Mouse (Mus musculus): ENCODE measurements around the gene Mcee. TPM values are rescaled to one million over a fixed set of nuclear protein-coding genes. Genes with fewer than 3 reads are reported as not detected.

The Mcee gene
- polyA plus RNA-seq, 1 experiment from 2014 or later = 101 TPM

- Histone ChIP-seq H3K4me2 (ENCODE audit: low read depth, low read length) (no peak overlapping the region), H3K27ac (ENCODE audit: low read depth) (no peak overlapping the region), H3K4me1 (ENCODE audit: insufficient read depth) (peaks cover 7% of the 10 kb centered on the region), H3K9ac (replicated peaks) (no peak overlapping the region), H3K36me3 (replicated peaks; ENCODE audit: insufficient read depth, low read length) (peaks cover 11% of the 10 kb centered on the region), H3K4me3 (ENCODE audit: low read depth, low read length) (no peak overlapping the region), H3K9me3 (ENCODE audit: low read length) (no peaks in the 10 kb centered on the region), H3K27me3 (ENCODE audit: insufficient read depth, low read length) (no peaks in the 10 kb centered on the region)
- 88% methylated on average over 23 of the region's 23 CpGs for WGBS (ENCODE audit: insufficient replicate concordance)
- TF ChIP-seq EP300 (IDR thresholded peaks at IDR 0.05; ENCODE audit: low read depth) (no peak), CTCF (IDR thresholded peaks at IDR 0.05; ENCODE audit: low read depth) (no peak)
- DNase-seq (no peak), ATAC-seq (no peak)
Measured at GRCm38 (mm10) chr7:64371940-64372878, 20.2 kb upstream of the Mcee start.

- Histone ChIP-seq H3K9me3 (ENCODE audit: low read length) (no peaks in the 10 kb centered on the region), H3K4me1 (ENCODE audit: insufficient read depth) (peaks cover 7% of the 10 kb centered on the region), H3K9ac (replicated peaks) (peak overlapping the region; percentile 73), H3K27me3 (ENCODE audit: insufficient read depth, low read length) (no peaks in the 10 kb centered on the region), H3K4me2 (ENCODE audit: low read depth, low read length) (peak overlapping the region; percentile 83), H3K4me3 (ENCODE audit: low read depth, low read length) (peak overlapping the region; percentile 68), H3K36me3 (replicated peaks; ENCODE audit: insufficient read depth, low read length) (peaks cover 18% of the 10 kb centered on the region), H3K27ac (ENCODE audit: low read depth) (peak overlapping the region; percentile 87)
- DNase-seq (no peak), ATAC-seq (peak; percentile 16; the same call in 1 of the 2 replicates)
- TF ChIP-seq EP300 (IDR thresholded peaks at IDR 0.05; ENCODE audit: low read depth) (no peak), CTCF (IDR thresholded peaks at IDR 0.05; ENCODE audit: low read depth) (no peak)
- 8% methylated on average over 18 of the region's 18 CpGs for WGBS (ENCODE audit: insufficient replicate concordance)
Measured at GRCm38 (mm10) chr7:64373147-64373829, 19.1 kb upstream of the Mcee start.

- H3K4me1 ChIP-seq (ENCODE audit: insufficient read depth) = peaks cover 7% of the 10 kb centered on the region
- TF ChIP-seq CTCF (IDR thresholded peaks at IDR 0.05; ENCODE audit: low read depth) (peak; percentile 53), EP300 (IDR thresholded peaks at IDR 0.05; ENCODE audit: low read depth) (no peak)
- H3K36me3 ChIP-seq (replicated peaks; ENCODE audit: insufficient read depth, low read length) = peaks cover 20% of the 10 kb centered on the region
- peak within 1 kb of the TSS; percentile 83 for H3K4me2 ChIP-seq (ENCODE audit: low read depth, low read length)
- ATAC-seq (peak; percentile 98), DNase-seq (peak; percentile 89)
- H3K4me3 ChIP-seq (ENCODE audit: low read depth, low read length) = peak within 1 kb of the TSS; percentile 68
- no peaks in the 10 kb centered on the region for H3K9me3 ChIP-seq (ENCODE audit: low read length)
- peak within 1 kb of the TSS; percentile 73 for H3K9ac ChIP-seq (replicated peaks)
- peak within 1 kb of the TSS; percentile 87 for H3K27ac ChIP-seq (ENCODE audit: low read depth)
- WGBS (ENCODE audit: insufficient replicate concordance) = 4% methylated on average over 27 of the region's 27 CpGs
- H3K27me3 ChIP-seq (ENCODE audit: insufficient read depth, low read length) = no peaks in the 10 kb centered on the region
Measured at GRCm38 (mm10) chr7:64373830-64374562, 18.4 kb upstream of the Mcee start, which contains the start of gene Fan1. Gene Fan1 (minus strand): TSS chr7:64374095.

- TF ChIP-seq EP300 (IDR thresholded peaks at IDR 0.05; ENCODE audit: low read depth) (no peak), CTCF (IDR thresholded peaks at IDR 0.05; ENCODE audit: low read depth) (no peak)
- ATAC-seq = no peak
- Histone ChIP-seq H3K4me1 (ENCODE audit: insufficient read depth) (peaks cover 20% of the 10 kb centered on the region), H3K36me3 (replicated peaks; ENCODE audit: insufficient read depth, low read length) (peaks cover 26% of the 10 kb centered on the region), H3K4me2 (ENCODE audit: low read depth, low read length) (peak overlapping the region; percentile 94), H3K27ac (ENCODE audit: low read depth) (peak overlapping the region; percentile 71), H3K9me3 (ENCODE audit: low read length) (no peaks in the 10 kb centered on the region), H3K4me3 (ENCODE audit: low read depth, low read length) (peak overlapping the region; percentile 85), H3K27me3 (ENCODE audit: insufficient read depth, low read length) (no peaks in the 10 kb centered on the region), H3K9ac (replicated peaks) (peak overlapping the region; percentile 85)
- DNase-seq = peak; percentile 25
- 2% methylated on average over 8 of the region's 8 CpGs for WGBS (ENCODE audit: insufficient replicate concordance)
Measured at GRCm38 (mm10) chr7:64391479-64391878, 928 bp upstream of the Mcee start.

GRCm38 (mm10) chr7:64392819-64393151, 378 bp downstream of the Mcee start:
- DNase-seq (no peak), ATAC-seq (peak; percentile 22)
- under 1% methylated on average over 15 of the region's 15 CpGs for WGBS (ENCODE audit: insufficient replicate concordance)
- peak overlapping the region; percentile 86 for H3K9ac ChIP-seq (replicated peaks)
- no peak for TF ChIP-seq CTCF (IDR thresholded peaks at IDR 0.05; ENCODE audit: low read depth)
- H3K27ac ChIP-seq (ENCODE audit: low read depth) = peak overlapping the region; percentile 92
- H3K9me3 ChIP-seq (ENCODE audit: low read length) = no peaks in the 10 kb centered on the region
- no peaks in the 10 kb centered on the region for H3K27me3 ChIP-seq (ENCODE audit: insufficient read depth, low read length)
- peaks cover 20% of the 10 kb centered on the region for H3K4me1 ChIP-seq (ENCODE audit: insufficient read depth)
- peak overlapping the region; percentile 85 for H3K4me3 ChIP-seq (ENCODE audit: low read depth, low read length)
- H3K36me3 ChIP-seq (replicated peaks; ENCODE audit: insufficient read depth, low read length) = peaks cover 14% of the 10 kb centered on the region
- H3K4me2 ChIP-seq (ENCODE audit: low read depth, low read length) = peak overlapping the region; percentile 94
